12 mouse cellular contexts compared by ENCODE assay signal in the genomic region with DNA sequence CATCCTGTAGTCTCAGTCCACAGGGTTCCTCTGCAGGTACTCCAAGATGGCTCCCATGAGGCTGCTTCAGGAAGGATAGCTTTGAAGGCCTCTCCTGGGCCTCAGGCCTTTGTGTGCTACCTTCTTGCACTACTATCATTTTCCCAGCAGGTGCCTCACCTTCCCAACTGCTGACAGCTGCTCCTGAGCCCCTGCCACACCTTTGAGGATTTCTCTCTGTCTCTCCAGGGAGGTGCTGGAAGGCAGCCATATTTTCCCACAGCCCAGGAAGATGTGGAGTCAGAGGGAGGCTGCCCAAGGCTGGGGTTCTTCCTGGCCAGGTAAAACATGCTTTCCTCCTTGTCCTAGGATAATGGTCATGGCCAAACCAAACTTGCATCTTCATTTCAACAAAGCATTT.
A peak's percentile ranks its signal among the peaks of the same experiment; 100 is the strongest.
DNase-seq lines count a peak whose midpoint lies in the region; ATAC-seq lines count a peak whose summit lies in the region.
"Had no signal": no experiment of that assay in that cellular context is flagged by ENCODE, and none has a peak within 500 bp of the region (broad histone marks: within the 10 kb centered on the region; RNA-seq: fewer than 3 reads in every experiment).

No protein-coding gene starts in this region.

- peaks cover 34% of the 10 kb centered on the region for H3K4me1 ChIP-seq in neural tube, embryonic 13.5 days (replicated peaks)
- H3K4me1 ChIP-seq in midbrain, embryonic 16.5 days (ENCODE audit: control insufficient read depth, insufficient read depth, low read length): peaks cover 19% of the 10 kb centered on the region
- H3K4me1 ChIP-seq: heart, embryonic 10.5 days; lung, embryonic 15.5 days had no signal

- no peaks in the 10 kb centered on the region for H3K27me3 ChIP-seq in neural tube, embryonic 13.5 days
- no peaks in the 10 kb centered on the region for H3K27me3 ChIP-seq in midbrain, embryonic 16.5 days (ENCODE audit: control insufficient read depth, insufficient read depth, low read depth, low read length)
- H3K27me3 ChIP-seq: lung, embryonic 15.5 days had no signal

- ATAC-seq in neural tube, embryonic 13.5 days (ENCODE audit: low read depth): no peak
- ATAC-seq in midbrain, embryonic 16.5 days: 0 out of 2 replicates have a peak, but pooled peaks have one; percentile 33

- no peak overlapping the region for H3K4me3 ChIP-seq in neural tube, embryonic 13.5 days
- no peak overlapping the region for H3K4me3 ChIP-seq in midbrain, embryonic 16.5 days (ENCODE audit: low read depth, low read length)
- H3K4me3 ChIP-seq: heart, embryonic 10.5 days; lung, embryonic 15.5 days had no signal

- no peak overlapping the region for H3K9ac ChIP-seq in neural tube, embryonic 13.5 days
- no peak overlapping the region for H3K9ac ChIP-seq in midbrain, embryonic 16.5 days (ENCODE audit: low read depth, low read length)
- H3K9ac ChIP-seq: lung, embryonic 15.5 days had no signal

- H3K36me3 ChIP-seq in neural tube, embryonic 13.5 days: peaks cover 5% of the 10 kb centered on the region; the same call in 1 of the 2 replicates
- H3K36me3 ChIP-seq in midbrain, embryonic 16.5 days (ENCODE audit: control insufficient read depth, insufficient read depth, low read length): no peaks in the 10 kb centered on the region
- H3K36me3 ChIP-seq: G1E; heart, embryonic 10.5 days; lung, embryonic 15.5 days had no signal

- intact Hi-C loops in heart, postnatal 36 days (cut with DNase I): loop anchor here (10.0 kb wide), 1 partner anchor 460 kb away; no protein-coding TSS in a partner anchor
- intact Hi-C loops in heart, postnatal 25 days (cut with DNase I): no loop called here

- peak; percentile 23 for DNase-seq in heart, postnatal 4 days
- DNase-seq in heart, postnatal 36 days: no peak
- no peak for DNase-seq in neural tube, embryonic 10.5 days (ENCODE audit: extremely low spot score, low spot score)
- DNase-seq in cerebellum, postnatal 10 days: peak; percentile 58 to 69
- no peak for DNase-seq in adrenal gland, adult 18-20 months (ENCODE audit: low spot score in 2 of 2)
- DNase-seq in heart, postnatal 25 days (ENCODE audit: low spot score): no peak
- DNase-seq: spleen, adult 18-20 months had no signal

- H3K4me2 ChIP-seq in neural tube, embryonic 13.5 days: no peak overlapping the region
- no peak overlapping the region for H3K4me2 ChIP-seq in midbrain, embryonic 16.5 days (ENCODE audit: low read length)
- H3K4me2 ChIP-seq: lung, embryonic 15.5 days had no signal

- H3K27ac ChIP-seq in neural tube, embryonic 13.5 days (replicated peaks): peak overlapping the region; percentile 59; the same call in 1 of the 2 replicates
- H3K27ac ChIP-seq in midbrain, embryonic 16.5 days (ENCODE audit: low read length): peak overlapping the region; percentile 6; the same call in 1 of the 2 replicates
- H3K27ac ChIP-seq: heart, embryonic 10.5 days; lung, embryonic 15.5 days had no signal

- no peaks in the 10 kb centered on the region for H3K9me3 ChIP-seq in neural tube, embryonic 13.5 days
- no peaks in the 10 kb centered on the region for H3K9me3 ChIP-seq in midbrain, embryonic 16.5 days (replicated peaks; ENCODE audit: control insufficient read depth, low read length, poor library complexity, severe bottlenecking)
- H3K9me3 ChIP-seq: heart, embryonic 10.5 days; lung, embryonic 15.5 days had no signal

Comparison
In these comparisons a context has a peak if more than half of its experiments do, and no peak if none do; other contexts are left out.
1. DNase-seq: peak in heart, postnatal 4 days (single experiment) and cerebellum, postnatal 10 days (2 of 2); none in heart, postnatal 36 days (0 of 2), neural tube, embryonic 10.5 days (single experiment), adrenal gland, adult 18-20 months (0 of 2) and heart, postnatal 25 days (single experiment).